Mouse (Mus musculus) mouse trophoblast stem cell (cell line): ENCODE measurements around the gene Sufu.

Source experiments
- in situ Hi-C, 2 experiments: fragments of 300-500 bp; cut with MseI, MboI; formaldehyde crosslinking; loops; 2 replicates in 1 of 2; 3 replicates in 1 of 2; pipeline ENCODE4 v1.15.1; 2025

Gene Sufu

DNA sequence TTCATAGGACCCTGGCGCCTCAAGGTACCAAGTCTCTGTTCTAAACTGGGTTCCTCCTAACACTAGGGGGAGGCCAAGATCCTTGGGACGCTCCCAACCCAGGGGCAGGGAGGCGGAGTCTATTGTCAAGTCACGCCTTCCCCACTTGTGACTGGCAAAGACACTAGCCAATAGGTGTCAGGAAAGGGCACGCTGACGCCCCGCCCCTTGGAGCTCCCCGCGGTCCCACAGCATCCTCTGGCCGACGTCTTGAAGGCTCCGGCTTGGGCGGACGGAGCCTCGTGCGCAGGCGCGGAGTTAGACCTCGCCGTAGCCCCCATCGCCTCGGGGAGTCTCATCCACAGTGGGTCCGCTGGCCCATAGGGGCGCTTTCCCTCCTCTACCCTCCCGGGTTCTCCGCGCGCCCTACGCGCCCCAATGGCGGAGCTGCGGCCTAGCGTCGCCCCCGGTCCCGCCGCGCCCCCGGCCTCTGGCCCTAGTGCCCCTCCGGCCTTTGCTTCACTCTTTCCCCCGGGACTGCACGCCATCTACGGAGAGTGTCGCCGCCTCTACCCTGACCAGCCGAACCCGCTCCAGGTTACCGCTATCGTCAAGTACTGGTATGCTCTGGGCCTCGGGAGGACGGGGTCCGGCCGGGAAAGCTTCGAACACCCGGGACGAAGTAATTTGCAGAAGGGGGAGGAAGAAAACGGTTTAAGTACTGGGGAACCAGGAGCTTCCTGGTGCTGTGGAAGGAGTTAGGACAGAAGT, at the start of gene Sufu:
TSS of gene Sufu (plus strand) at position 211 of the 750 bp plus-strand sequence.
- in situ Hi-C loops: loop anchor here (5.0 kb wide), 1 partner anchor 40 kb away; no protein-coding TSS in a partner anchor

DNA sequence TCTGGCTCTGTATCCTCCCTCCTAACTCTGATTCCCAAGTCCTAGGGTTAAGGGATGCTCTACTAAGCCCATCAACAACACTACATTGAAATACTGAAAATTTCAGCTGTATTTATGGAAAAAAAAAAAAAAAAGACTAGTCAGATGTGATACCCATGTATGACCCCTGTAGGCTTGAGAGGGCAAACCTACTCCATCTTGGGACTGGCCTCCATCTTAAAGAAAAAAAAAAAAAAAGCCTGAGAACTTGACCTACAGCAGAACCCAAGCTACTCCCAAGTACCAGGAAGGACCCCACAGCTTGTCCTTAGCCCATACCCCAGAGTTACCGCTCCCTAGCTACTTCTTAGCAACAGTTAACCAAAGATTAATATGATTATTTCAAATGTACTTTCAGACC, 49.5 kb upstream of the Sufu start:
- in situ Hi-C loops: no loop called here

DNA sequence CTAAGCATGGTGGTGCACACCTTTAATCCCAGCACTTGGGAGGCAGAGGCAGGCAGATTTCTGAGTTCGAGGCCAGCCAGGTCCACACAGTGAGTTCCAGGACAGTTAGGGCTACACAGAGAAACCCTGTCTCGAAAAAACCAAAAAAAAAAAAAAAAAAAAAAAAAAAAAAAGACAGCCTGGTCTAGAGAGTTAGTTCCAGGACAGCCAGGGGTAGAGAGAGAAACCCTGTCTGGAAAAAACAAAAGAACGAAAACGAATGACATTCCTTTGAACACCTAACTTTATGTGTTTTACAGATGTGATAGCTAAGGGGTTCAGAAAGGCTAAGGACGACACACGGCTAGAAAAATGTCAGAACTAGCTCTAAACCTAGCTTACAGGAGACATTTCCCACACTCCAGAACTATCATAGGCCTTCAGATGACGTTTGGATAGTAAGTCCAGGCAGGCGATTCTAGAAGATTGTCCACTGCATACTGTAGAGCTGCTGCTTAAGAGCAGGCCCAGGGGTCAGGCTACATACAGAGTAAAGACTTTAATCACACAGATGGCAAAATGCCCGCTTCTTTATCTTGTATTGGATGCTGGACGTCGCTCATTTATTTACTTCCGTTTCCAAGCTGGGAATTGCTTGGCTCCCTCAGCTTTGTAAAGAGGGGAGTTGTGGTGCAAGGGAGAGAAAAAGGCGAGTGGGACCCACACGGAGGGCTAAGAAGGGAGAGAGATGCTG, 48.6 kb upstream of the Sufu start:
- in situ Hi-C loops: no loop called here

DNA sequence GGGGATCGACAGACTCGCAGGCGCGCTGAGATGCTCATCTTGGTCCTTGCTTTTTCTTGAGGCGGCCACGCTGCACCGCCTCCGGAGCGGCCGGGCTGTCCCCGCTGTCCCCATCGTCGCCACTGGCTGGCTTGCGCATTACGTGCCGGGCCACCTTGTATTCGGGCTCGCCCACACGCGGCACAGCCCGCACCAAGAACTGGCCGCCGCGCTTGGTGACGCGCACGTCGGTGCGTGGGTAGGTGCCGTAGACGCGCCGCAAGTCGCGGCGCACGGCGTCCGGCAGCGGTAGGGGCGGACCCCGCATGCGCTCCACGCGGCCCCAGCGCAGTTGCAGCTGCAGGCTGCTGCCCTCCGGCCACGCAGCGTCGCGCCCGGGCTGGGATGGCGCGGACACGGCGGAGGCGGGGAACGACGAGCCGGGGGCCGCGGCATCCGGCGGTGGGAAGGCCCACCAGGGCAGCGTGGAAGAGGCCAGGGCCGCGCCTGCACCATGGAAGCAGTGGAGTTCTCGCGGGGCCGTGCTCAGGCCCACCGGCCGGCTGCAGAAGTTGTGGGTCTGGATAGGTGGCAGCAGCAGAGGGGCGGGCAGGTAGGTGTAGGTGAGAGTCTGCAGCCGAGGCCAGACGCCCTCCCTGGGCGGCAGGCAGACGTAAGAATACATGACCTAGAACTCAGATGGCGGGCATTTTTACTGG, 47.8 kb upstream of the Sufu start:
- in situ Hi-C loops: no loop called here

DNA sequence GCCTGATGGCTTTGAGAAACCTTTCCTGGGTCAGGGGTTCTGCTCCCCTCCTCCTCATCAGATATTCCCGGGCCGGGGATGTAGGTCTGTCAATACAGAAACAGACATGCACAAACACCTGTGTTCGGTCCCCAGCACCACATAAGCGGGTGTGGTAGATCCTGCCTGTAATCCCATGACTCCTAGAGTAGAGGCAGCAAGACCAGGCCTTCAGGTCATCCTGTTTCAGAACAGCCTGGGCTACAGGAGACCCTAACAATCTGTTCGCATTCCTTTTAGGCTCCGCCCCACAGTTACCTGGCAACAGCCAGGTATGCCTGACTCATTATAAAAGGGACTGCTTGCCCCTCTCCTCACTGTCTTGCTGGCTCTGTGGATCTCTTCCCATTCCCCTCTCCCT, 47.1 kb upstream of the Sufu start:
- in situ Hi-C loops: no loop called here

DNA sequence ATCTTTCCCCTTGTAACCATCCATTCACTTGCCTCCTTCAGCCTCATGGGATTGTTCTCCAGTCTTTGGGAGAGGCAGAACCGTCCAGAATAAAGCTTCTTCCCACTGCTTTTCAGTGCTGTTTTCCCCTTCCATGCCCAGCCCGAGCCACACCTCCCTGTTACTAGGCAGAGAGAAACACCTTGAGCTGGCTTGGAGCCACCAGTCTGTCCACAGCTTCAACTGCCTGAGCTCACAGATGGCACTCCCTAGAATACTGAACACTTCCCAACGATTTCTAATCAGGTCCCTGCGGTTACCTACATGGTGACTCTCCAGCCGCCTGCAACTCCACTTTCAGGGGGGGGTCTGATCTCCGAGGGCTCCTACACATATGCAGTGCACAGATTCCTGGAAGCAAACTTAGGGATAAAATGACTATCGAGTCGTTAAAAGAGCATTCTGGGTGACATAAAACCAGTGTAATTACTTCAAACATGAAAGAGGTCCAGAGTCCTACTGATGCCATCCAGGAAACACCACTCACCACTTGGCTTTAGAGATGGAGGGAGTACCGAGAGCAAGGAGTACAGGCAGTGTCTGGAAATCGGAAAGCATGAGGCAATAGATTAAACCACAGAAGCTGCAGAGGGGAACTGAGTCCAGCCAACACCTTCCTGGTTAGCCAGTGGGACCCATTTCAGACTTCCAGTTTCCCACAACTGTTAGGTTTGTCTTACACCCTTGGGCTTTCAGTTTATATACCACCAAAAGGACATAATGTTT, 46.3 kb upstream of the Sufu start, which contains the start of gene 2310034G01Rik:
TSS of gene 2310034G01Rik (minus strand) at position 135 of the 765 bp plus-strand sequence.
- in situ Hi-C loops: no loop called here

DNA sequence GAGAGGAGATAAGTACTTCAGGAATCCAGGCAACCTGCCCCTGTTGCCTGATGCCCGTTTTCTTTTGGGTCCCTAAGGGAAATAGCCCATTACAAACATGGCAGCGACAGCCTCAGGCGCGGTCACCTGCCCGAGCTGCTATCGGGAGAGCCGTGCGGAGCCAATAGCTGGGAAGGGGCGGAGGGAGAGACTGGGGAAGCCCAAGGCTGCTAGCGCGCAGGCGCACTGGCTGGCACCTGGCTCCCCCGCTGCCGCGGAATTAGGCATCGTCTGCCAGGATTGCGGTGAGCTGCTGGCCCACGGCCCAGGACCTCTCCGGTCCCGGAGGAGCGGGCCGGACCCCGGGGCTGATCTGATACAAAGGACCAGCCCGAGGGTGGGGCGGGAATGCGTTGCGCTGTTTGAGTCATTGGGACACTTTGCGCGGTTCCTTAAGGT, 40.0 kb upstream of the Sufu start:
- in situ Hi-C loops: no loop called here

DNA sequence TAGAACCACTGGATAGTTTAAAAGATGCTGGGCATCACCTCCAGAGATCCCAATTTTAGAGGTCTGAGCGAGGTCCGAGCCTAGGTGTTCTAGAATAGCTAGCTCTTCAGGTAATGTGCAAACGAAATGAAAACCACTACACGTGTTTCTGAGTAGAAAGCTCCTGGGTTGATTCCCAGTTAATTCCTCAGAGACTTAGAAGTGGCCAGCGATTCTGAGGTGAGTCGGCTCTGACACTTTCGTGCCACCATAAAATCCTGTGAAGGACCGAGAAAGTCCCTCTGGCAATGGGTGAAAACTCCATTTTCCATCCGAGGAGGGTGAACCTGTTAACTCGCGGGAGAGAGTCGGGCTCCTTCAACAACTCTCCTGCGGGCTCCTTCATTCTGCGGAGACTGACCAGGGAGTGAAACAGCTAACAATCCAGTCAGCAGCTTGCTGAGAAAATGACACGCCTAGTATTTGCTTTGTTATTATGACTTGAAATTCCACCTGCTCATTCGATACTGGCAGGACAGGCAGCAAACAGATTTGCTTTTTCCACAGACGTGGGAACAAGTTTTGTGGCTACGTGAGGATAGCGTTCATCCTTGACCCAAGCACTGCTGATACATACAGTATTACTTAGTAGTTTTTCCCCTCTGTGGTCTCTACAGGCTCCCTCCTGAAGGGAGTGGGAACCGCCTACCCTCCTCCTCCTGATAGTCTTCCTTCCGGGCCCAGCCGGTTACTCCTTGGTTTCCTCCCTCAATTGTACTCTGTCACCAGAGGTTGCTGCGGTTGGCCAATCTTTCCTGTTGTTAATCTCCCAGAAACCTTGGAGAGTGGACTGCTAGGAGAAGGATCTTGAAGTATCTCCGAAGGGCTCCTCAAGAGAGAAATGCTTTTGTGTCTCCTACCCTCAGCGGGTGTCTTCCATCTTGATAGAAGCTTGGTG, 39.1 kb upstream of the Sufu start:
- in situ Hi-C loops: no loop called here

DNA sequence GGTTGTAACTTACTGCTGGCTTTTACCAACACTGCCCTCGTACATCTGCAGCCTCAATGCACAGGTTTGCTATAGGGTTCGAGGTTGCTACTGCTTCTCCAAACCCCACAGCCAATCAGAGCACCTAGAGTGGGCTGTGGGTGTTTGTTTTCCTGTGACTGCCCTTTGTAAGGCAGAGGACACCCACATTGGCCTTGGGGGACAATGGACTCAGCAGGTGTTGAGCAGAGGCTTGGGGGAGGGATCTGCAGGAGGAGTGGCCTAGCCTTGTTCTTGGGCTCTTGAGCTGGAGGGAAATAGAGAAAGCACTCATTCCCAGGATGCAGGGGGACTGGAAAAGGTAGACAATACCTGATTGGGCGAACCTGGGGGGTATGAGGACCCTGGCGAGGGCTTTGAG, 38.3 kb upstream of the Sufu start:
- in situ Hi-C loops: no loop called here

DNA sequence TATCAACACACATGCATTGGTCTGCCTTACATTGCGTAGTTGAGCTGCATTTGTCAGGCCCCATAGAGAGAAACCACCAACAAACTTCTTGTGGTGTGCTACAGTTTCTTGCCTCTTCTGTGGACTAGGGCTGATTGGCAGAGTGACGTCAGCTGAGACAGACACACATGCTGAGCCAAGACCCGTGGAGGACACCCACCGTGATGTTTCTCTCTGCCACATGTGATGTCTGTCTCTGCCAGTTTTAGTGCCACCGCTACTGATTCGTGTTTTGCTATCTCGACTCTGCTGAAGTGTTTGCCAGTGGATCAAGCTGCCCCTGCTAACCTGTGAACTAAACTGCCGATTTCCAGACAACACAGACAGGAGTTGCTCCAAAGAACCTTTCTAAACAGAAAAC, 34.6 kb upstream of the Sufu start:
- in situ Hi-C loops: no loop called here

DNA sequence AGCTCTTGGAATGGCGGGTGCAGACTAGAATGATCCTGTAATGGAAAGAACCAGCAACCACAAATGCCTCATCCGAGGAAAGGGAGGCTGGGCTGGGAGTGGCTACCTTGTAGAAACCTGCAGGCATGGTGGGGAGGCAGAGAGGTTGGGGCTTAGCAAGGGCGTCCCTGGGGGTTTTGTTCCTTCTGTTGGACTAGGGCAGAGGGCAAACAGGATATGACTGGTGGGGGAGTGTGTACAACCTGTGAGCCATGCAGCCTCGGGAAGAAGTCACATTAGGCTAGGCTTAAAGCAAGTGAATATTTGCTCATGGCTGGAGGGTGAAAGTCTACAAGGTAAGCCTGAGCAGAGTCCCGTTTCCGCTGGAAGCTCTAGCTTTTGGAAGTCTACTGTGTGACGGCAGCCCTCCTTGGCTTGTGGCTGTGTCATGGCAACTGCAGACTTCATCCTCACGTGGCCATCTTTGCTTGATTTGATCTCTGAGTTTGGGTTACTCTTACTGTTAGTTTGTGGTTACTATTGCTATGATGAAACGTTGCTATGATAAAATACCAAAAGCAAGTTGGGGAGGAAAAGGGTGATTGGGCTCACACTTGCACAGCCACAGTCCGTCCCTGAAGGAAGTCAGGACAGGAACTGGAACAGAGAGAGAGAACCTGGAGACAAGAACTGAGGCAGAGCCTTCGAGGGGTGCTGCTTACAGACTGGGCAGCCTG, 33.2 kb upstream of the Sufu start:
- in situ Hi-C loops: no loop called here

DNA sequence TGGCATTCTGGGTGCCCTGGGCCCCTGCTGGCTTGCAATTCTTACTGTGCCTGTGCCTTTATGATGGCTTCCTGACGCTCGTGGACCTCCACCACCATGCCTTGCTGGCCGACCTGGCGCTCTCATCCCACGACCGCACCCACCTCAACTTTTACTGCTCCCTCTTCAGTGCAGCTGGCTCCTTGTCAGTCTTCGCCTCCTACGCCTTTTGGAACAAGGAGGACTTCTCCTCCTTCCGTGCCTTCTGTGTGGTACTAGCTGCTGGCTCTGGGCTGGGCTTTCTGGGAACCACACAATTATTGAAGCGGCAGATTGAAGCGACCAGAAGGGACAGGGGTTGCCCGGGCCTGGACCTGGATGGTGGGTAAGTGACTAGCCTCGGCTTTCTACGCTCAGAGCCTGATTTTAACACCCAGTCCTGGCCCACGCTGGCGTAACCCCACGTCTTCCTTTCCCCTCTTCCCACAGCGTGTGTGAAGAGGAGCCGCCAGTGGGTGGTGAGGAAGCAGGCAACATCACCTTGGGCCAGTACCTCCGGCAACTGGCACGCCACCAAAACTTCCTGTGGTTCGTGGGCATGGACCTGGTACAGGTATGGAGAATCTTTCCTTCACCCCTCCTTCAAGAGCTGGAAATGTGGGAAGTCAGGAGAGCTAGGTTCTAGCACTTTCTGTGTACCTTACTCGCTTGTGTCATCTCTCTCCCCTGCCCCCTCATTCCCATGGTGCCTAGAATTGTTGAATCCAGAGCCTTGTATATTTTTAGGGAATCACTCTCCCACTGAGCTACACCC, 28.7 kb upstream of the Sufu start:
- in situ Hi-C loops: no loop called here

DNA sequence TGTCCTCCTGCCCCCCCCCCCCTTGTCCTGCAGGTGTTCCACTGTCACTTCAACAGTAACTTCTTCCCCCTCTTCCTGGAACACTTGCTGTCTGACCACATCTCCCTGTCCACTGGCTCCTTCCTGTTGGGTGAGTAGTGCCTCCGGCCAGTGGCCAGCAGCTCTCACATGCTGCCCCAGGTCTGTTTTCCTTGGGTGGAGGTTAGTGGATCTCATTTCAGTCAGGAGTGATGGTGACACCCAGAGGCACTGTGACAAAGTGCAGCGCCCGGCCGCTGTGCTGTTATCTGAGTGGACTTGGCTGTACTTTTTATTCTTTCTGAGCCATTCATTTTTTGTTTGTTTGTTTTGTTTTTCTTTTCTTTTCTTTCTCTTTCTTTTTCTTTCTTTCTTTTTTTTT, 27.5 kb upstream of the Sufu start:
- in situ Hi-C loops: no loop called here

DNA sequence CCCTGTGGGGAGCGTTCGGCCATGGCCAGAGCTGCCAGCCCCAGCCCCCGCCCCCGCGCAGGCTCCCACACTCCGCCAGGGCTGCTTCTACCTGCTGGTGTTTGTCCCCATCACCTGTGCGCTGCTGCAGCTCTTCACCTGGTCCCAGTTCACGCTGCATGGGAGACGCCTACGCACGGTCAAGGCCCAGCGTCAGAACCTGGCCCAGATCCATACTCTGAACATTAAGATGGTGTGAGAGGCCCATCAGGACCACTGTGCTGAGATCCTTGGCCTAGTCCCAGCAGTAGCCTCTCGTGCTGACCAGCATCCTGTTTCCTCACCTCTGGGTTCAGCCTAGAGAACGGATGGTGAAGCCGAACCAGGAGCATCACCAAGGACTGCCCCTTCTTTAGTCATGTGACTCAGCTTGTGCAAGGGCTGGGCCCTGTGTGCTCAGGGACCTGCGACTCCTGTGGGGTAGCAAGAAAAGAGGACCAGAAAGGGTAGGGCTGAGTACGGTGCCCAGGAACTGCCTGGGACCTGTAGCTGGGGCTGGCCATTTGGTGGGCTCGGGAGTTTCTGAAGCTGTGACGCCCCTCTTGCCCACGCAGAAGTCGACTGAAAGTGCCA, 22.1 kb upstream of the Sufu start:
- in situ Hi-C loops: no loop called here

DNA sequence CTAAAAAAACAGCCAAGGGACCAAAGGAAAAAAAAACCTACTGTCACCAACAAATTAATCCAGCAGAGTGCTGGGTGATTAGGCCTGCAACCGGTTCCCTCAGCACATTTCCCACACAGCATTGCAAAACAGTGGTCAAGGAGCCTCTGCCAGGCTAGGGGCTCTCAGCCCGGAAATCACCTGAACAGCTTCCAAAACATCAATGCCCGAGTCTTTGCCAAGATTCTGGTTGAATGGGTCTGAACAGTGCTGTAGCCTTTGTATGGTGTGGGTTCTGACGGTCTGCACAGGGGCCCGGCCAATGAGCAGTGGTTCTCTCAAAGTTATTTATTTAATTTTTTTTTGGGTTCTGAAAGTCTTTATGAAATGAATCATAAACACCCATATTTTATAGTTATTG, 21.2 kb upstream of the Sufu start:
- in situ Hi-C loops: no loop called here

DNA sequence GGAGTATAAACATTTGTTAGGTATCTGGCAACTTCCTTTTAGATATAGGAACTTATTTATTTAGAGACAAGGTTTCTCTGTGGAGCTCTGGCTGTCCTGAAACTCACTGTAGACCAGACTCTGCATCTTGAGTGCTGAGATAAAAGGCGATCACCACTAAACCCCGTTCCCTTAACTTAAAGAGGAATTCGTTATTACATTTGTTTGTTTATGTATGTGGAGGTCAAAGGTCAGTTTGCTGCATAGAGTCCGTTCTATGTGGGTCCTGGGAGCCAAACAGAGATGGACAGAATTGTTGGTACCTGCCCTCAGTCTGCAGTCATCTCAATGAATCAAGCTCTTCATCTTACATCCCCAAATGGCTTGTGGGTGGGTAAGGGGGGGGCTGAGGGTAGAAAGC, 20.8 kb upstream of the Sufu start:
- in situ Hi-C loops: no loop called here

DNA sequence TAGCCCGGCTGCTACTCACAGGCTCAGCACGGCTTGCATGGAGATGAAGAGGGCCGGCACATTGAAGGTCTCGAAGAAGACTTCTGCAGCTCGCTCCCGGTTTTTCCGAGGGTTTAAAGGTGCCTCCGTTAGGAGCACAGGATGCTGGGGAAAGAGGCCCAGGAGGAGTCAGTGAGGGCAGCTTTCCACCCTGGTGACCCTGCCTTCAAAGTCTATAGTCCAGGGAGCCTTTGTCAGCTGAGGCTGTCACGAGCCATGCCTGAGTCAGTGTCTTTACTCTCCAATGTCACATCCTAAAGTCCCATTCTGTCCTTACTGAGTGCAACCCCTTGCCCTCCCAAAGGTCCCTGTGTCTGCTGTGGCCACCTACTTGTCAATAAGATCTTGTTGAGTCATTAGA, 14.4 kb upstream of the Sufu start:
- in situ Hi-C loops: no loop called here

DNA sequence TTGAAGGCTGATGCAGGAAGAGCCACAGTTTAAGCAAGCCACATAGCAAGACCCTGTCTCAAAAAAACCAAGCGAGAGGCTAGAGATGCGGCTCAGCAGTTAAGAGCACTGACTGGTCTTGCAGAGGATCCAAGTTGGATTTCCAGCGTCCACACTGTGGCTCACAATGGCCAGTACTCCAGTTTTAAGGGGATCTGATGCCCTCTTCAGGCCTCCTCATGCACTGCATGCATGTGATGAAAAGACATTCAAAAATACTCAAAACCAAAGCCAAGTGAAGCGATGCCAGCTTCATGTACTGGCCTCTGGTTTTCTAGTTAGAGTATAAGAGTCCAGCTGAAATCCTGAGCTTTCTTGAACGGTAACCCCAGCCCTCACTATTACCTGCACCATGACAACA, 6.8 kb upstream of the Sufu start:
- in situ Hi-C loops: no loop called here

DNA sequence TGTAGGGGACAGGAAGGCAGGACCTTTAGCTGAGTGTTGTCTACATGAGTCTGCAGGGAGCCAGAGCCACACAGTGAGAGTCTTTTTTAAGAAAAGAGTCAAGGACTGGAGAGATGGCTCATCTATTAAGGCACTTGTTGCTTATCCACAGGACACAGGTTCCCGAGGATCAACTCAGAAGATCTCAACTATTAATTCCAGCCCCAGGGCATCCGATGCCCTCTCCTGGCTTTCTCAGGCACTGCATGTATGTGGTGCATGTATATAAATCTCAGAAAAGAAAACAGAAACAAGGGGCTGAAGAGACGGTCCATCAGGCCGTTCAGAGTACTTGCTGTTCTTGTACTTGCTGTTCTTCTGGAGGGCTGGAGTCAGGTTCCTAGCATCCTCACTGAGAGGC, 4.7 kb upstream of the Sufu start:
- in situ Hi-C loops: no loop called here
